Mouse (Mus musculus): ENCODE results near the gene Spry2.

DNA sequence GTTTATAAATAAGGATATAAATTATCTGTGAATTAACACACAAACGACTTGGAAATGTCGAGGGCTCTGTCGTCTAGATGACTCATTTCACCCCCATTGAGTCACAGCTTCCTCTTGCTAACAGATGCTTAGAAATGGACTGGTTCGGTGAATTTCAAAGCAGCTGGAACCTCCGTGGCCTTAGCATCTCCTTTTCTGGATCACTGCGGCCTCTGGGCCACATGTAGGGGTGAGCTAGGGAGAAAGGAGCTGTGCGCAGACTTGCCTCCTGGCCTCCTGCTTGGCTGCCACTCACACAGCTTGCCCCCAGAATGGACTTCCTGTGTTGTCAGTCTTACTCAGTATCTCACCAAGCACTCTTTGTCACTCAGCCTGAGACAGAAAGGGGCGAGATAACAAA, 26.3 kb upstream of the Spry2 start:
- TF ChIP-seq CTCF (IDR thresholded peaks at IDR 0.05; ENCODE audit: low read depth) (no peak), EP300 (optimal IDR thresholded peaks at IDR 0.05) (no peak)
